9 mouse cellular contexts compared by ENCODE assay signal in genomic region chr6:54699477-54700056, GRCm38 (mm10). TPM values are rescaled to one million over a fixed set of nuclear protein-coding genes. Genes with fewer than 3 reads are reported as not detected.
DNase-seq lines count a peak whose midpoint lies in the region; ATAC-seq and TF ChIP-seq lines count a peak whose summit lies in the region.
"Had no signal": no experiment of that assay in that cellular context is flagged by ENCODE, and none has a peak within 500 bp of the region (broad histone marks: within the 10 kb centered on the region; RNA-seq: fewer than 3 reads in every experiment).

No protein-coding gene starts in this region.

- DNase-seq in cerebellum, adult 9-11 months, result peak; percentile 81
- peak; percentile 80 for DNase-seq in heart, postnatal 4 days
- peak; percentile 75 to 85 for DNase-seq in layer of hippocampus, adult 18-20 months (ENCODE audit: low spot score in 2 of 2)
- peak; percentile 84 to 85 for DNase-seq in lung, adult 18-20 months

- peaks cover under 1% of the 10 kb centered on the region; the same call in 1 of the 2 replicates for H3K9me3 ChIP-seq in neural tube, embryonic 14.5 days (ENCODE audit: control insufficient read depth, low read length)
- H3K9me3 ChIP-seq: G1E had no signal

- H3K27me3 ChIP-seq in neural tube, embryonic 14.5 days (ENCODE audit: control insufficient read depth, insufficient read depth, low read length), result 0 out of 2 replicates have a peak, but pooled peaks cover 4% of the 10 kb centered on the region
- H3K27me3 ChIP-seq in testis, adult 2 months (ENCODE audit: control insufficient read depth, insufficient read depth, low read length), result no peaks in the 10 kb centered on the region

- peak overlapping the region; percentile 8; the same call in 1 of the 2 replicates for H3K9ac ChIP-seq in neural tube, embryonic 14.5 days (replicated peaks; ENCODE audit: low read depth, low read length)

- WGBS in neural tube, embryonic 14.5 days, result 3% methylated on average over 19 of the region's 19 CpGs

- peak; percentile 41; the same call in 1 of the 2 replicates for TF ChIP-seq POLR2A in testis, adult 2 months (IDR thresholded peaks at IDR 0.05; ENCODE audit: control insufficient read depth, low read depth, low read length)

- no peak overlapping the region for H3K27ac ChIP-seq in neural tube, embryonic 14.5 days (ENCODE audit: low read depth, low read length)
- 0 out of 2 replicates have a peak overlapping the region, but pooled peaks have one; percentile 40 for H3K27ac ChIP-seq in testis, adult 2 months (ENCODE audit: control insufficient read depth, insufficient read depth, low read depth, low read length)

- no peak for TF ChIP-seq CTCF in testis, adult 2 months (IDR thresholded peaks at IDR 0.05; ENCODE audit: control insufficient read depth, insufficient read depth, insufficient replicate concordance, low read depth, low read length)

- H3K4me3 ChIP-seq in neural tube, embryonic 14.5 days (ENCODE audit: low read depth, low read length), result peak overlapping the region; percentile 25
- H3K4me3 ChIP-seq in testis, adult 2 months (ENCODE audit: control insufficient read depth, low read depth, low read length), result peak overlapping the region; percentile 87

- H3K4me1 ChIP-seq in neural tube, embryonic 14.5 days (ENCODE audit: control insufficient read depth, insufficient read depth, low read length), result peaks cover 19% of the 10 kb centered on the region
- peaks cover 10% of the 10 kb centered on the region for H3K4me1 ChIP-seq in testis, adult 2 months (ENCODE audit: control insufficient read depth, insufficient read depth, low read length)

- ATAC-seq in CD4-positive, CD25-positive, alpha-beta regulatory T cell, adult 4 months, result peak; percentile 87
- peak; percentile 91 for ATAC-seq in frontal cortex, adult (ENCODE audit: low TSS enrichment)
- peak; percentile 83 for ATAC-seq in neural tube, embryonic 14.5 days (ENCODE audit: low read depth)

- peak overlapping the region; percentile 70 for H3K4me2 ChIP-seq in neural tube, embryonic 14.5 days (ENCODE audit: low read depth, low read length)

- H3K36me3 ChIP-seq in neural tube, embryonic 14.5 days (ENCODE audit: control insufficient read depth, insufficient read depth, low read length), result no peaks in the 10 kb centered on the region; the same call in 1 of the 2 replicates
- H3K36me3 ChIP-seq in testis, adult 2 months (ENCODE audit: control insufficient read depth, insufficient read depth, low read length), result no peaks in the 10 kb centered on the region
- H3K36me3 ChIP-seq: G1E had no signal

RNA-seq across cellular contexts. Expression of gene Mturn, which starts 18.1 kb away (rescaled TPM):
- polyA plus RNA-seq in CD4-positive, CD25-positive, alpha-beta regulatory T cell, adult 4 months (2017; shearing (Covaris generic)), result 10 to 100 TPM; 22.2 to 26.3 TPM
- total RNA-seq in heart, postnatal 4 days (2021), result 1 to 10 TPM; 6.0 to 9.1 TPM
- 100 to 1,000 TPM; 159 to 165 TPM for total RNA-seq in layer of hippocampus, adult 18-20 months (2021)
- 91.3 and 110 TPM in 2 replicates for polyA plus RNA-seq in neural tube, embryonic 14.5 days (2014; fragmentation: Nextera tagmentation; extraction: Ambion mirVana)
- polyA plus RNA-seq in testis, adult 2 months (2012; rRNA removed), result 5.6 and 7.2 TPM in 2 replicates
